Mouse (Mus musculus): ENCODE measurements around the gene Fam83g. TPM values are rescaled to one million over a fixed set of nuclear protein-coding genes. Genes with fewer than 3 reads are reported as not detected.

Gene Fam83g
- total RNA-seq, 2 experiments from 2014 or later: 1.2 to 1.6 TPM

- DNase-seq (ENCODE audit: low spot score in 2 of 2): no peak
These were observed 14.1 kb upstream of the Fam83g start for GRCm38 (mm10) chr11:61669492-61670490.

- DNase-seq (ENCODE audit: low spot score in 2 of 2): no peak
These were observed 12.0 kb upstream of the Fam83g start for GRCm38 (mm10) chr11:61671781-61672383.

- peak; percentile 40 to 47 for DNase-seq (ENCODE audit: low spot score in 2 of 2)
These were observed 10.2 kb upstream of the Fam83g start for GRCm38 (mm10) chr11:61673686-61674085.

- DNase-seq (ENCODE audit: low spot score in 2 of 2): no peak
These were observed 9.6 kb upstream of the Fam83g start for GRCm38 (mm10) chr11:61674151-61674838.

GRCm38 (mm10) chr11:61674839-61675159 lies 9.1 kb upstream of the Fam83g start:
- no peak for DNase-seq (ENCODE audit: low spot score in 2 of 2)

- no peak for DNase-seq (ENCODE audit: low spot score in 2 of 2)
These were observed 8.6 kb upstream of the Fam83g start for GRCm38 (mm10) chr11:61675332-61675731.

GRCm38 (mm10) chr11:61676216-61676854 lies 7.6 kb upstream of the Fam83g start:
- no peak for DNase-seq (ENCODE audit: low spot score in 2 of 2)

- DNase-seq (ENCODE audit: low spot score in 2 of 2): no peak
These were observed 6.2 kb upstream of the Fam83g start for GRCm38 (mm10) chr11:61677709-61678108.

GRCm38 (mm10) chr11:61679091-61679866 lies 4.6 kb upstream of the Fam83g start:
- DNase-seq (ENCODE audit: low spot score in 2 of 2): no peak

GRCm38 (mm10) chr11:61685119-61685725 lies 1.3 kb downstream of the Fam83g start:
- DNase-seq (ENCODE audit: low spot score in 2 of 2): no peak

- DNase-seq (ENCODE audit: low spot score in 2 of 2): no peak
These were observed 2.2 kb downstream of the Fam83g start for GRCm38 (mm10) chr11:61686141-61686540.

GRCm38 (mm10) chr11:61686906-61687453 lies 3.1 kb downstream of the Fam83g start:
- DNase-seq (ENCODE audit: low spot score in 2 of 2): no peak

GRCm38 (mm10) chr11:61687595-61687994 lies 3.7 kb downstream of the Fam83g start:
- DNase-seq (ENCODE audit: low spot score in 2 of 2): no peak

- no peak for DNase-seq (ENCODE audit: low spot score in 2 of 2)
These were observed 9.1 kb downstream of the Fam83g start for GRCm38 (mm10) chr11:61692996-61693395.

- no peak for DNase-seq (ENCODE audit: low spot score in 2 of 2)
These were observed 15.0 kb downstream of the Fam83g start for GRCm38 (mm10) chr11:61698852-61699251.

GRCm38 (mm10) chr11:61699460-61699859 lies 15.6 kb downstream of the Fam83g start:
- DNase-seq (ENCODE audit: low spot score in 2 of 2): no peak

- no peak for DNase-seq (ENCODE audit: low spot score in 2 of 2)
These were observed 16.0 kb downstream of the Fam83g start for GRCm38 (mm10) chr11:61699933-61700332.

GRCm38 (mm10) chr11:61701696-61702095 lies 17.8 kb downstream of the Fam83g start:
- DNase-seq (ENCODE audit: low spot score in 2 of 2): no peak

GRCm38 (mm10) chr11:61702494-61702893 lies 18.6 kb downstream of the Fam83g start:
- no peak for DNase-seq (ENCODE audit: low spot score in 2 of 2)

GRCm38 (mm10) chr11:61705581-61705980 lies 21.7 kb downstream of the Fam83g start:
- no peak for DNase-seq (ENCODE audit: low spot score in 2 of 2)
